Mouse (Mus musculus) ES-Bruce4 (cell line): ENCODE measurements around the gene Ptprd. TPM values are rescaled to one million over a fixed set of nuclear protein-coding genes. Genes with fewer than 3 reads are reported as not detected.

ENCODE experiments used
- H3K27ac ChIP-seq: 2 replicates; pipeline ENCODE4 v1.5.1; 2012; ENCODE audit warnings: low read length, inconsistent platforms; ENCODE audit not compliant: insufficient read depth
- H3K27me3 ChIP-seq: 2 replicates; pipeline ENCODE4 v1.6.1; 2012; ENCODE audit warnings: mild to moderate bottlenecking, low read length, inconsistent platforms; ENCODE audit not compliant: control insufficient read depth, poor library complexity, insufficient read depth, severe bottlenecking
- H3K36me3 ChIP-seq: 2 replicates; pipeline ENCODE4 v1.6.1; 2012; ENCODE audit warnings: inconsistent platforms, mild to moderate bottlenecking, low read length, moderate library complexity; ENCODE audit not compliant: control insufficient read depth, poor library complexity, insufficient read depth, severe bottlenecking
- H3K4me1 ChIP-seq: one replicate; pipeline ENCODE4 v1.8.1; 2011; ENCODE audit warnings: low read length; ENCODE audit not compliant: control insufficient read depth, insufficient read depth
- H3K4me3 ChIP-seq: 2 replicates; pipeline ENCODE4 v1.5.1; 2011; ENCODE audit warnings: low read depth, mild to moderate bottlenecking, low read length
- H3K9ac ChIP-seq: 2 replicates; pipeline ENCODE4 v1.6.1; 2012; ENCODE audit warnings: low read depth, mild to moderate bottlenecking, inconsistent platforms; ENCODE audit not compliant: poor library complexity, severe bottlenecking
- H3K9me3 ChIP-seq: replicated peaks from 2 replicates; pipeline ENCODE4 v1.6.1; 2012; ENCODE audit warnings: mild to moderate bottlenecking, low read length, inconsistent platforms; ENCODE audit not compliant: control insufficient read depth, poor library complexity, insufficient read depth, severe bottlenecking
- CTCF ChIP-seq: IDR thresholded peaks from one replicate; pipeline ENCODE4 v1.8.1; 2011; ENCODE audit warnings: low read depth, low read length
- EP300 ChIP-seq: IDR thresholded peaks from 2 replicates; pipeline ENCODE4 v1.6.1; 2011; ENCODE audit warnings: low read depth, low read length; ENCODE audit not compliant: insufficient read depth
- POLR2A ChIP-seq: IDR thresholded peaks from one replicate; pipeline ENCODE4 v1.8.1; 2011; ENCODE audit warnings: low read length; ENCODE audit not compliant: insufficient read depth
- polyA plus RNA-seq: library from polyadenylated mRNA; stranded (reverse); fragments of >200 nt; gene quantifications from 2 replicates; pipeline ENCODE4 v1.2.4, GENCODE M21; 2011; ENCODE audit warnings: low read depth; ENCODE audit not compliant: missing spikeins, insufficient read depth, insufficient read length

Ptprd gene
- polyA plus RNA-seq, 1 experiment, result 2.8 TPM

GRCm38 (mm10) chr4:76661725-76662124 lies 1550.0 kb downstream of the Ptprd start:
- no peaks in the 10 kb centered on the region for H3K4me1 ChIP-seq
- TF ChIP-seq EP300 (no peak), POLR2A (no peak), CTCF (no peak)
- H3K27ac ChIP-seq, result no peak overlapping the region
- H3K27me3 ChIP-seq, result no peaks in the 10 kb centered on the region
- no peak overlapping the region for H3K9ac ChIP-seq
- no peaks in the 10 kb centered on the region for H3K36me3 ChIP-seq
- H3K9me3 ChIP-seq, result no peaks in the 10 kb centered on the region
- H3K4me3 ChIP-seq, result no peak overlapping the region

- no peak overlapping the region for H3K27ac ChIP-seq
- TF ChIP-seq POLR2A (no peak), EP300 (no peak), CTCF (no peak)
- H3K9ac ChIP-seq, result no peak overlapping the region
- H3K36me3 ChIP-seq, result no peaks in the 10 kb centered on the region
- no peaks in the 10 kb centered on the region for H3K27me3 ChIP-seq
- no peaks in the 10 kb centered on the region for H3K4me1 ChIP-seq
- no peaks in the 10 kb centered on the region for H3K9me3 ChIP-seq
- no peak overlapping the region for H3K4me3 ChIP-seq
Observed at GRCm38 (mm10) chr4:76660146-76660545, 1551.6 kb downstream of the Ptprd start.

- Histone ChIP-seq H3K4me3 (no peak overlapping the region), H3K27me3 (no peaks in the 10 kb centered on the region), H3K36me3 (no peaks in the 10 kb centered on the region), H3K9ac (no peak overlapping the region), H3K27ac (no peak overlapping the region), H3K9me3 (no peaks in the 10 kb centered on the region), H3K4me1 (no peaks in the 10 kb centered on the region)
- TF ChIP-seq EP300 (no peak), POLR2A (no peak), CTCF (no peak)
Observed at GRCm38 (mm10) chr4:76656734-76657133, 1555.0 kb downstream of the Ptprd start.

- H3K27me3 ChIP-seq, result no peaks in the 10 kb centered on the region
- H3K9ac ChIP-seq, result no peak overlapping the region
- no peaks in the 10 kb centered on the region for H3K9me3 ChIP-seq
- H3K4me1 ChIP-seq, result no peaks in the 10 kb centered on the region
- no peak overlapping the region for H3K27ac ChIP-seq
- H3K4me3 ChIP-seq, result no peak overlapping the region
- no peaks in the 10 kb centered on the region for H3K36me3 ChIP-seq
- no peak for TF ChIP-seq EP300
- TF ChIP-seq POLR2A, result no peak
- TF ChIP-seq CTCF, result no peak
Observed at GRCm38 (mm10) chr4:76652971-76653370, 1558.8 kb downstream of the Ptprd start.

- no peaks in the 10 kb centered on the region for H3K36me3 ChIP-seq
- H3K9me3 ChIP-seq, result no peaks in the 10 kb centered on the region
- H3K4me3 ChIP-seq, result no peak overlapping the region
- no peak overlapping the region for H3K9ac ChIP-seq
- TF ChIP-seq CTCF (no peak), EP300 (no peak), POLR2A (no peak)
- H3K27me3 ChIP-seq, result no peaks in the 10 kb centered on the region
- no peak overlapping the region for H3K27ac ChIP-seq
- H3K4me1 ChIP-seq, result no peaks in the 10 kb centered on the region
Observed at GRCm38 (mm10) chr4:76621740-76622139, 1590.0 kb downstream of the Ptprd start.

GRCm38 (mm10) chr4:76616614-76617013 lies 1595.1 kb downstream of the Ptprd start:
- H3K36me3 ChIP-seq, result no peaks in the 10 kb centered on the region
- TF ChIP-seq POLR2A, result no peak
- no peak for TF ChIP-seq CTCF

GRCm38 (mm10) chr4:76608246-76608645 lies 1603.5 kb downstream of the Ptprd start:
- TF ChIP-seq POLR2A (no peak), CTCF (no peak), EP300 (no peak)
- no peak overlapping the region for H3K27ac ChIP-seq
- H3K9ac ChIP-seq, result no peak overlapping the region
- no peaks in the 10 kb centered on the region for H3K36me3 ChIP-seq
- no peaks in the 10 kb centered on the region for H3K9me3 ChIP-seq
- H3K4me1 ChIP-seq, result no peaks in the 10 kb centered on the region
- H3K27me3 ChIP-seq, result no peaks in the 10 kb centered on the region
- no peak overlapping the region for H3K4me3 ChIP-seq

More at GRCm38 (mm10) chr4:76616614-76617013, 1595.1 kb downstream of the Ptprd start:
- no peak overlapping the region for H3K9ac ChIP-seq
- H3K9me3 ChIP-seq, result no peaks in the 10 kb centered on the region
- H3K27me3 ChIP-seq, result no peaks in the 10 kb centered on the region
- no peaks in the 10 kb centered on the region for H3K4me1 ChIP-seq
- H3K4me3 ChIP-seq, result no peak overlapping the region
- H3K27ac ChIP-seq, result no peak overlapping the region
